Mouse (Mus musculus) left cerebral cortex, adult 2 months (tissue): ENCODE data around the gene App. TPM values are rescaled to one million over a fixed set of nuclear protein-coding genes. Genes with fewer than 3 reads are reported as not detected.

Source experiments
- DNase-seq, 2 experiments: peaks; one replicate each; pipeline ENCODE4 v3.0.0; 2021 to 2022; ENCODE audit warnings: low spot score in 2 of 2, mixed read lengths in 1 of 2; ENCODE audit errors: extremely low spot score in 1 of 2
- H3K27ac ChIP-seq: fragments of 200-600 bp; 2 replicates; pipeline ENCODE4 v1.8.1; 2022
- H3K4me3 ChIP-seq: fragments of 200-600 bp; 2 replicates; pipeline ENCODE4 v1.8.1; 2022
- CTCF ChIP-seq: fragments of 200-600 bp; IDR thresholded peaks from 2 replicates; pipeline ENCODE4 v1.8.1; 2022; ENCODE audit warnings: antibody characterized with exemption, mild to moderate bottlenecking, moderate library complexity
- intact Hi-C: fragments of 180-260 bp; cut with DNase I; formaldehyde crosslinking; loops from one replicate; pipeline ENCODE4 v1.15.1; 2025
- total RNA-seq, 2 experiments: library from RNA; stranded (reverse); gene quantifications; 2 replicates each; pipeline ENCODE4 v1.2.3; 2021

The App gene
- total RNA-seq, 2 experiments from 2014 or later: 1,405 to 1,415 TPM

DNA sequence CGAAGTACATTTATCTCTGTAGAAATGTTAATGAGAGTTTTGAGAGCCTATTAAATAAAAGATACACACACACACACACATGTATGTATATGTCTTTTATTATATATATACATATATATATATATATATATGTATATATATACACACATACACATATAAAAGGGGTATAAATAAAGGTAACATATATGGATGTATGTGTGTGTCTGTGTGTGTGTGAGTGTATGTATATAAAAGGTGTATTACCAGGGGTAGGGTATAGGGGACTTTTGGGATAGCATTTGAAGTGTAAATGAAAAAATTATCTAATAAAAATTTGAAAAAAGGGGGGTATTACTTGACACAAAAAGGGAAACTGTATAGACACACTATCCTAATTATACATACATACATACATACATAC, 217.7 kb downstream of the App start:
- TF ChIP-seq CTCF: no peak
- intact Hi-C loops: loop anchor here (2.0 kb wide), 2 partner anchors 217 to 723 kb away; partner anchors contain the start of gene App
- Histone ChIP-seq H3K4me3 (no peak overlapping the region), H3K27ac (peak overlapping the region; percentile 34; the same call in 1 of the 2 replicates)
- no peak for DNase-seq

DNA sequence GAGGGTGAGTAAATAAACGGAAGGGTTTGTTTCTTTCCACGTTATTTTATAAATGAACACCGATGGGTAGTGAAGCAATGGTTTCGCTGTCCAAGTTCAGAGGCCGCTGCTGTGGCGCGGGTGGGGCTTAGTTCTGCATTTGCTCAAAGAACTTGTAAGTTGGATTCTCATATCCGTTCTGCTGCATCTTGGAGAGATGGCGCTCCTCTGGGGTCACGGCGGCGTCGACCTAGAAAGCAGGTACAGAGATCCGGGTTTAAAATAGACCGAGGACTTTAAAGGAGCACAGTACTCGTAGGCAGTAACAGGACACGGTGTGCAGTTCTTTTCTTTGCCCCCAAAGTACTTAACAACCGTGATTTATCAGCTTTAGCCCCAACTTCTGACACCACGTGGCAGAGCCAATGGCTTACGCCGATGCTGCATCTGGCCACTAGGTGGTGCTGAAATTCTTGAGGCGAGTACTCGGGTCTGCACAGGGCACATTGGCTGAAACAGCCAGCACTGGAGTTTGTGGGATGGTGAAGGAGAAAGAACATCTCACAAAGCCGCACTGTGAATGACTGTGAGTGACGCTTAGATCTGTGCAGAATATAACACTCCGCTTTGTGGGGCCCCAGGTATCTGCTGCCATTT, 218.2 kb downstream of the App start:
- TF ChIP-seq CTCF: peak; percentile 99
- Histone ChIP-seq H3K27ac (no peak overlapping the region), H3K4me3 (no peak overlapping the region)
- intact Hi-C loops: loop anchor here (2.0 kb wide), 2 partner anchors 217 to 723 kb away; partner anchors contain the start of gene App
- DNase-seq: peak; percentile 86 to 90

DNA sequence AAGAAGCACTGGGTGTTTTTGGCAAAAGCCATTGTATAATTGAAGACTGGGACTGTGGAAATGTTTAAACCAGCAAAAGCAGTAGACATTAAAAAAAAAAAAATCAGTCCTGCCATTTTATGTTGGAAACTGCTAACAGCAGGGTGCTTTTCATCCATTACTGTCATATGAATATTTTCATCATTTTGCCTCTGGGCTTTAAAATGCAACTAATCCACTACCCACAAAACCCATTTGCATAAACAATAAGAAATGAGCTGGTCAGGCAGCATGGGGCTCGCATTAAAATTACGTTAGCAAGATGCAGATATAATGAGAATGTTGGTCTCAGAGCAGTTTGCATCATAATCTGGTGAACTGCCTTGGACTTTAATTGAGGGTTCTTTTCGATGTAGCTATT, 242.5 kb downstream of the App start:
- no peak for DNase-seq
- no peak for TF ChIP-seq CTCF
- Histone ChIP-seq H3K4me3 (no peak overlapping the region), H3K27ac (no peak overlapping the region)
- intact Hi-C loops: no loop called here

DNA sequence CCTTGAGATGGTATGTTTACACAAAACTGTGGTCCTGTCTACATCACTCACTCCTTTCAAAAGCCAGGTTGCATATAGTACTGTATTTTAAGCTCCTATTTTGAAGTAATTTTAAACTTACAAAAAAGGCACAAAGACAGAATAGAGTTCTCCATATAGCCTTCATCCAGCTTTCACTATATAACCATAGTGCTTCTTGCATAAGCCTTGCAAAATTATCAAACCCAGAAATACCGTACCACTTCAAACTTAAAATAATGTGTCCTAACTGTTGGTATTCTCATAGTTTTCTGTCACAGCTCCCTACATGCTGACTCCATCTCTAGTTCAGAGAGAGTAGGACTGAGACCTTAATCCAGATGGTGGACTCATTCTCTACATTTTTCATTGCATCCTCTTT, 245.7 kb downstream of the App start:
- intact Hi-C loops: no loop called here
- Histone ChIP-seq H3K27ac (no peak overlapping the region), H3K4me3 (no peak overlapping the region)
- no peak for DNase-seq
- no peak for TF ChIP-seq CTCF

DNA sequence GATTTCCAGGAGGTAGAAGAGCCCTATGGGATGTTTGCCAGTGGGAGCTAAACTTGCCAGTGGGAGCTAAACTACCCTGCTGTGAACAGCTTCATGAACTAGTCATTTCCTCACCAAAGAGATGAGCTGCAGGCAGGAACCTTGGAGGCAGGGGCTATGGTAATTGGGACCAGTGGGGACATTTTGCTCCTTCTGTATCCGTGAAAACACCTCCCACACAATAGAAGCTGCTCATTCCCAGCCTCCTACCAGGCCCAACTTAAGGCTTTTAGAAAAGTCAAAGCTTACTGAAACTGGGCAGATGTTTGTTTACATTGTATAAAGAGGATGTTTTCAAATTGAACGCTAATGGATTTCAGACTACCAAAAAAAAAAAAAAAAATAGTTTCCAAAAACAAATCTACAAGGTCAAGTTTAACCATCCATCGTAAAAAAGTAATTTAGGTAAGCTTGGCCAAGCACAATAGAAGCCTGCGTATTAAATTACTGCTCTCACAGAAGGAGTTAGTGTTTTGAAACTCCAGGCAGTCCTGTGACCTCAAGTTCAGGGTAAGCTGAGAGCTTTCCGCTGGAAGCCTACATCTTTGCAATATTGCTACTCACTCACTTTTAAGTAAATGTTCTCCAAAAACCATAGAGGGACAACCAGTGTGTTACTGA, 253.8 kb downstream of the App start:
- DNase-seq: no peak
- no peak for TF ChIP-seq CTCF
- Histone ChIP-seq H3K27ac (no peak overlapping the region), H3K4me3 (no peak overlapping the region)
- intact Hi-C loops: no loop called here

DNA sequence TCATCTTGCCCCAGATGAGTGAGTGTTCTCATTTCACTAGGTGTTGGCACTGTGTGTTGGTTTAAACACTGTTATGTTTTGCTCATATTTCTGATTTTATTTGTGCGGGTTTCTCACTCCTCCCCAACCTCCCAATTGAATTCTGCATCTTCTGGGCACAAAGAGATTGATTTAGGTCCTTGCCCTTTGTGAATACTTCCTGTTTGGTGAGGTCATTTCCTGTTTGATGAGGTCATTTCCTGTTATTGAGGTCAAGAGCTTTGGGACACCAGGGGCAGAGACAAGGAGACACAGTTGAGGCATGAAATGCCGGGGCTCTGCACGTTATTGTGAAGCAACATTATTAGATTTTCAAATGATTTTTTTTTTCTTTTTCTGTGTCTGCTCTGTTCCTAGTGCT, 254.5 kb downstream of the App start:
- Histone ChIP-seq H3K27ac (no peak overlapping the region), H3K4me3 (no peak overlapping the region)
- DNase-seq: no peak
- intact Hi-C loops: no loop called here
- TF ChIP-seq CTCF: no peak

DNA sequence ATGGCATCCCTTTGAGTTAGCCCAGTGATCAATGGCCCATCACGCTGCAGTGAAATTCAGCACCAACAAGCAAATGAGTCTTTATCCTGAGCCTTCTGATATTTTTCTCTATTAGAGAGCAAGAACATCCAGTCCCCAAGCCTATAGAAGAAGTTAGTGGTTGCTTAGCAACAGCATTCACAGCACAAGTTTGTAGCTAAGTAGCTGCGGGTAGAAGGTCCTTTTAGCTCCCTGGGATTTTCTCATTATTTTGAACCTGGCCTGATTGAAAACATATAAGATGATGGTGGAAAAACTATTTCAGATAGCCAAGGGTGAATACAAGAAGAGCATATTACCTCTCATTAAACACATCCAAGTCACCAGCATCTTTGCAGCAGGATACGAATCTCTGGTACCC, 256.8 kb downstream of the App start:
- Histone ChIP-seq H3K4me3 (no peak overlapping the region), H3K27ac (no peak overlapping the region)
- intact Hi-C loops: loop anchor here (1.0 kb wide), 1 partner anchor 41 kb away; no protein-coding TSS in a partner anchor
- TF ChIP-seq CTCF: no peak
- no peak for DNase-seq

DNA sequence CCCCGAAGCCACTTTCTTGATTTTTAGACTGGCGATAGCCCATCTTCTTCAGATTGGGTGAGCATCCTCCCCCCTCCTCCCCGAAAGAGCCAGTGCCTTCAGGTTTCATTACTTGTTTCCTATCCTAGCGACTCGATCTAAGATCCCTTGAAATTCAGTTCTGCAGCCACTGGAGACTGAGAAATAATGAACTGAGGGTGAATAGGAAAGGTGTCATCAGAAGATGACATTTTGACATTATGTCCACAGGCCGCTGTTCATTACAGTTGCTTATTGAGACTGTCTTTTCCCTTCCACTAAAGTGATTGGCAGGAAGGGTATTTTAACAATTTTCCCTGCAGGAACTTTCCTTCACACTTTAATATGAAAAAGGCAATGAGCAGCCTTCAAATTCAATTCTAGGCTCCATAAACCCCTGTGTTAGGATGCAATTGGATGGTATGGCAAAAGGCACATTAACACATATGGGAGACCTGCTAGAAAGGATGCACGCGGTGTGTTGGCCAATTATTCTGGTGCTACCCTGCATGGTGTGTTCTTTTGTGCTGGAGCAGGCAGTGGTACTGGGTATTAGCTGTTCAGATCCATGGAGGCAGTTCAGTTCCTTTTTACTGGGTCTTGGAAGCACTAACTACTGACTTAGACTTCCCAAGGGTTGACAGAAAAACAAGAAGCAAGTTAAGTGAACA, 261.9 kb downstream of the App start:
- no peak for TF ChIP-seq CTCF
- no peak for DNase-seq
- Histone ChIP-seq H3K27ac (no peak overlapping the region), H3K4me3 (no peak overlapping the region)
- intact Hi-C loops: no loop called here

DNA sequence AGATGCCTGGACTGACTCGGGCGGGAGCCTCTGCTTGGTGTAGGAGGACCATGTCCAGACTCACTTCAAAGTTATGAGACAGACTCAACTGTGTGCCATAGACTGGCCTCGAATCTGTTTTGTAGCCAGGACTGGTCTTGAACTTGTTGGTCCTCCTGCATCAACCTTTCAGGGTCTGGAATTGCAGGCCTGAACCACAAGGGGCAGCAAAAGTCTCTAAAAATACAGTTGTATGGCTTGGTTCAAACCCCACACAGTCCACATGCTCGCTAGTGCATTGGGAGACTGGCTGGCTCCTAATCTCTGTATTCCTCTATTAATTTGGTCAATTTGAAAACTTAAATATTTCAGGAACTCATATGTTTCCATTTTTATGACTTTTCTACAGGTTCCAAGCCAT, 270.6 kb downstream of the App start:
- no peak for TF ChIP-seq CTCF
- H3K27ac ChIP-seq: no peak overlapping the region
- intact Hi-C loops: no loop called here
- DNase-seq: no peak
- H3K4me3 ChIP-seq: no peak overlapping the region
